Mouse (Mus musculus): Measurements from ENCODE around the gene Lamtor5.

DNA sequence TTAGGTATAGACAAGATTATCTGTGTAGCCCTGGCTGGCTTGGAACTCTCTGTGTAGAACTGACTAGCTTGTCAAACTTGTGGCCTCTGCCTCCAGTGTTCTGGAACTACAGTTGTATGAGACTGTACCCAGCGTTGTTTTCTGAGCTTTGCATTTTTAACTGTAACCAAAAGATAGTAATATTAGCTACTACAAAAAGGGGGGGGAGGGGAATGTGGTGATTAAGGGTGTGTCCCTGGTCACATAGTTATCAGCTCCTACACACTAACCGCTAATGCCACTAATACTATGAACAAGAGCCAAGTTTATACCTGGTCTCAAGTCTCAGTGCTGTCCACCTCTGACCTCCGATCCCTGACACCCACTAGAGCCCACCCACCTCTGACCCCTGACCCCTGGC, 6.2 kb upstream of the Lamtor5 start:
- TF ChIP-seq ZNF384 (IDR thresholded peaks at IDR 0.05; ENCODE audit: low read depth, low read length) (no peak), CHD2 (IDR thresholded peaks at IDR 0.05; ENCODE audit: low read depth, low read length) (no peak), MAFK (IDR thresholded peaks at IDR 0.05; ENCODE audit: insufficient read depth, low read depth, low read length) (no peak), HCFC1 (IDR thresholded peaks at IDR 0.05; ENCODE audit: borderline replicate concordance, insufficient read depth, low read length) (no peak), ZC3H11A (IDR thresholded peaks at IDR 0.05; ENCODE audit: borderline replicate concordance, low read depth, low read length) (no peak)
